Mouse (Mus musculus) adrenal gland, postnatal 25 days (tissue): ENCODE measurements around the gene Nell1. TPM values are rescaled to one million over a fixed set of nuclear protein-coding genes. Genes with fewer than 3 reads are reported as not detected.

Experiments used
- DNase-seq: peaks from one replicate; pipeline ENCODE4 v3.0.0; 2021; ENCODE audit warnings: mixed read lengths
- total RNA-seq: library from RNA; stranded (reverse); gene quantifications from 2 replicates; pipeline ENCODE4 v1.2.3, GENCODE M21; 2021

Gene Nell1
- total RNA-seq, 1 experiment from 2014 or later: 1.5 TPM

- no peak for DNase-seq
Observed at GRCm38 (mm10) chr7:50551426-50551825, 576.8 kb downstream of the Nell1 start.

- no peak for DNase-seq
Observed at GRCm38 (mm10) chr7:50562708-50563107, 588.0 kb downstream of the Nell1 start.

GRCm38 (mm10) chr7:50573841-50574240 lies 599.2 kb downstream of the Nell1 start:
- DNase-seq: no peak

GRCm38 (mm10) chr7:50588642-50589424 lies 614.2 kb downstream of the Nell1 start:
- DNase-seq: no peak

GRCm38 (mm10) chr7:50598890-50599289 lies 624.2 kb downstream of the Nell1 start, which contains the start of gene 4933405O20Rik:
Gene 4933405O20Rik (plus strand): TSS chr7:50599190.
- no peak for DNase-seq

GRCm38 (mm10) chr7:50614101-50614500 lies 639.4 kb downstream of the Nell1 start:
- DNase-seq: no peak

- DNase-seq: no peak
Observed at GRCm38 (mm10) chr7:50629186-50629585, 654.5 kb downstream of the Nell1 start.

- DNase-seq: no peak
Observed at GRCm38 (mm10) chr7:50633147-50633546, 658.5 kb downstream of the Nell1 start.

- DNase-seq: no peak
Observed at GRCm38 (mm10) chr7:50672266-50672665, 697.6 kb downstream of the Nell1 start.

- no peak for DNase-seq
Observed at GRCm38 (mm10) chr7:50675444-50675843, 700.8 kb downstream of the Nell1 start.

- no peak for DNase-seq
Observed at GRCm38 (mm10) chr7:50677511-50677910, 702.8 kb downstream of the Nell1 start.

- no peak for DNase-seq
Observed at GRCm38 (mm10) chr7:50686337-50686736, 711.7 kb downstream of the Nell1 start.

GRCm38 (mm10) chr7:50725166-50725565 lies 750.5 kb downstream of the Nell1 start:
- no peak for DNase-seq

- DNase-seq: no peak
Observed at GRCm38 (mm10) chr7:50730951-50731350, 756.3 kb downstream of the Nell1 start.

GRCm38 (mm10) chr7:50755516-50755915 lies 780.9 kb downstream of the Nell1 start:
- no peak for DNase-seq

GRCm38 (mm10) chr7:50756409-50756808 lies 781.7 kb downstream of the Nell1 start:
- DNase-seq: no peak

GRCm38 (mm10) chr7:50773516-50773915 lies 798.9 kb downstream of the Nell1 start:
- DNase-seq: no peak

- DNase-seq: no peak
Observed at GRCm38 (mm10) chr7:50781105-50781504, 806.4 kb downstream of the Nell1 start.

GRCm38 (mm10) chr7:50783652-50784051 lies 809.0 kb downstream of the Nell1 start:
- no peak for DNase-seq

GRCm38 (mm10) chr7:50826180-50826579 lies 851.5 kb downstream of the Nell1 start:
- no peak for DNase-seq

- no peak for DNase-seq
Observed at GRCm38 (mm10) chr7:50832799-50833198, 858.1 kb downstream of the Nell1 start.

- no peak for DNase-seq
Observed at GRCm38 (mm10) chr7:50842646-50843045, 868.0 kb downstream of the Nell1 start.

- DNase-seq: no peak
Observed at GRCm38 (mm10) chr7:50847921-50848320, 873.3 kb downstream of the Nell1 start.

- DNase-seq: no peak
Observed at GRCm38 (mm10) chr7:50850271-50850670, 875.6 kb downstream of the Nell1 start.
